Mouse (Mus musculus) limb, embryonic 15.5 days (tissue): ENCODE data around the gene C2. TPM values are rescaled to one million over a fixed set of nuclear protein-coding genes. Genes with fewer than 3 reads are reported as not detected.

ENCODE experiments used
- ATAC-seq: fragments of 200-750 bp; cut with Nextera tagmentation; 2 replicates; pipeline ENCODE4 v1.8.0; 2017; ENCODE audit warnings: low read depth, moderate TSS enrichment; ENCODE audit not compliant: insufficient number of reproducible peaks, low FRiP score, low TSS enrichment
- H3K27ac ChIP-seq: fragments of 300-500 bp; sonication (generic); 2 replicates; pipeline ENCODE4 v1.5.1; 2015; ENCODE audit warnings: moderate library complexity, mild to moderate bottlenecking, inconsistent platforms
- H3K27me3 ChIP-seq: fragments of 300-500 bp; sonication (generic); 2 replicates; pipeline ENCODE4 v1.6.1; 2015; ENCODE audit warnings: inconsistent platforms
- H3K36me3 ChIP-seq: fragments of 300-500 bp; sonication (generic); 2 replicates; pipeline ENCODE4 v1.6.1; 2015; ENCODE audit warnings: inconsistent platforms
- H3K4me1 ChIP-seq: fragments of 300-500 bp; sonication (generic); 2 replicates; pipeline ENCODE4 v1.6.1; 2015; ENCODE audit warnings: inconsistent platforms
- H3K4me2 ChIP-seq: fragments of 300-500 bp; sonication (generic); 2 replicates; pipeline ENCODE4 v1.6.1; 2015; ENCODE audit warnings: mild to moderate bottlenecking, inconsistent platforms
- H3K4me3 ChIP-seq: fragments of 300-500 bp; sonication (generic); 2 replicates; pipeline ENCODE4 v1.5.1; 2015; ENCODE audit warnings: mild to moderate bottlenecking, inconsistent platforms
- H3K9ac ChIP-seq: fragments of 300-500 bp; sonication (generic); 2 replicates; pipeline ENCODE4 v1.6.1; 2015; ENCODE audit warnings: inconsistent platforms
- H3K9me3 ChIP-seq: fragments of 300-500 bp; sonication (generic); 2 replicates; pipeline ENCODE4 v1.6.1; 2016; ENCODE audit warnings: inconsistent platforms
- WGBS: fragments of 180-500 bp; shearing (Covaris S2); methylation state at CpG from one replicate; pipeline ENCODE4 v1.1.7; 2015; 5-methylcytosine and 5-hydroxymethylcytosine counted together
- polyA plus RNA-seq: library from polyadenylated mRNA; unstranded; fragments of >200 nt; fragmentation: Nextera tagmentation; extraction: Ambion mirVana; gene quantifications from 2 replicates; pipeline ENCODE4 v1.2.1, GENCODE M21; 2015

Gene C2
- polyA plus RNA-seq, 1 experiment from 2014 or later = 5.2 TPM

- peak within 1 kb of the TSS; percentile 60 for H3K9ac ChIP-seq
- peak within 1 kb of the TSS; percentile 54 for H3K4me3 ChIP-seq
- under 1% methylated on average over 38 of the region's 38 CpGs for WGBS
- peaks cover 16% of the 10 kb centered on the region for H3K36me3 ChIP-seq
- H3K4me1 ChIP-seq = peaks cover 16% of the 10 kb centered on the region
- no peak within 1 kb of the TSS; the same call in 1 of the 2 replicates for H3K27ac ChIP-seq
- H3K9me3 ChIP-seq = no peaks in the 10 kb centered on the region
- ATAC-seq = peak; percentile 92
- peak within 1 kb of the TSS; percentile 92 for H3K4me2 ChIP-seq
- H3K27me3 ChIP-seq = no peaks in the 10 kb centered on the region
Observed at GRCm38 (mm10) chr17:34931061-34931734, 33.1 kb upstream of the C2 start, which contains the start of gene Neu1. Neu1 (plus strand) TSS chr17:34931253.

- Histone ChIP-seq H3K9me3 (no peaks in the 10 kb centered on the region), H3K36me3 (peaks cover 3% of the 10 kb centered on the region; the same call in 1 of the 2 replicates), H3K9ac (no peak overlapping the region), H3K4me2 (no peak overlapping the region), H3K4me3 (no peak overlapping the region), H3K4me1 (peaks cover 8% of the 10 kb centered on the region), H3K27me3 (no peaks in the 10 kb centered on the region), H3K27ac (no peak overlapping the region)
- no peak for ATAC-seq
- WGBS = 67% methylated on average over 4 of the region's 4 CpGs
Observed at GRCm38 (mm10) chr17:34928841-34929240, 30.8 kb upstream of the C2 start.

GRCm38 (mm10) chr17:34927306-34928019, 29.4 kb upstream of the C2 start:
- no peak overlapping the region for H3K27ac ChIP-seq
- H3K4me2 ChIP-seq = no peak overlapping the region
- no peak overlapping the region for H3K9ac ChIP-seq
- no peaks in the 10 kb centered on the region for H3K27me3 ChIP-seq
- no peaks in the 10 kb centered on the region for H3K36me3 ChIP-seq
- no peak overlapping the region for H3K4me3 ChIP-seq
- peaks cover 8% of the 10 kb centered on the region for H3K4me1 ChIP-seq
- H3K9me3 ChIP-seq = no peaks in the 10 kb centered on the region
- 85% methylated on average over 18 of the region's 18 CpGs for WGBS
- no peak for ATAC-seq

GRCm38 (mm10) chr17:34924258-34924657, 26.2 kb upstream of the C2 start:
- H3K36me3 ChIP-seq = no peaks in the 10 kb centered on the region
- no peaks in the 10 kb centered on the region for H3K9me3 ChIP-seq
- no peaks in the 10 kb centered on the region for H3K4me1 ChIP-seq
- 67% methylated on average over 5 of the region's 5 CpGs for WGBS
- ATAC-seq = no peak
- no peaks in the 10 kb centered on the region for H3K27me3 ChIP-seq
- H3K4me3 ChIP-seq = no peak overlapping the region
- H3K9ac ChIP-seq = no peak overlapping the region
- no peak overlapping the region for H3K4me2 ChIP-seq
- H3K27ac ChIP-seq = no peak overlapping the region

GRCm38 (mm10) chr17:34922939-34923338, 24.9 kb upstream of the C2 start:
- H3K4me3 ChIP-seq = no peak overlapping the region
- WGBS = 52% methylated on average over 6 of the region's 6 CpGs

GRCm38 (mm10) chr17:34917188-34917587, 19.1 kb upstream of the C2 start:
- no peak overlapping the region for H3K27ac ChIP-seq
- H3K27me3 ChIP-seq = no peaks in the 10 kb centered on the region
- H3K4me1 ChIP-seq = peaks cover 13% of the 10 kb centered on the region
- 77% methylated on average over 9 of the region's 9 CpGs for WGBS
- H3K4me2 ChIP-seq = no peak overlapping the region
- H3K9me3 ChIP-seq = no peaks in the 10 kb centered on the region
- no peak for ATAC-seq
- H3K4me3 ChIP-seq = no peak overlapping the region
- H3K36me3 ChIP-seq = peaks cover 19% of the 10 kb centered on the region
- no peak overlapping the region for H3K9ac ChIP-seq

More at GRCm38 (mm10) chr17:34922939-34923338, 24.9 kb upstream of the C2 start:
- H3K9ac ChIP-seq = no peak overlapping the region
- no peak overlapping the region for H3K27ac ChIP-seq
- no peaks in the 10 kb centered on the region for H3K9me3 ChIP-seq
- ATAC-seq = no peak
- no peak overlapping the region for H3K4me2 ChIP-seq
- H3K36me3 ChIP-seq = no peaks in the 10 kb centered on the region
- H3K27me3 ChIP-seq = no peaks in the 10 kb centered on the region
- H3K4me1 ChIP-seq = no peaks in the 10 kb centered on the region

GRCm38 (mm10) chr17:34916316-34916715, 18.3 kb upstream of the C2 start:
- peaks cover 13% of the 10 kb centered on the region for H3K4me1 ChIP-seq
- 78% methylated on average over 5 of the region's 5 CpGs for WGBS

GRCm38 (mm10) chr17:34915410-34915831, 17.4 kb upstream of the C2 start:
- peaks cover 37% of the 10 kb centered on the region for H3K36me3 ChIP-seq
- H3K9me3 ChIP-seq = no peaks in the 10 kb centered on the region
- no peaks in the 10 kb centered on the region for H3K27me3 ChIP-seq
- WGBS = 18% methylated on average over 10 of the region's 11 CpGs
- H3K4me2 ChIP-seq = no peak overlapping the region
- H3K9ac ChIP-seq = no peak overlapping the region
- 0 out of 2 replicates have a peak, but pooled peaks have one; percentile 41 for ATAC-seq
- no peak overlapping the region for H3K4me3 ChIP-seq
- H3K27ac ChIP-seq = no peak overlapping the region; the same call in 1 of the 2 replicates
- peaks cover 13% of the 10 kb centered on the region for H3K4me1 ChIP-seq

More at GRCm38 (mm10) chr17:34916316-34916715, 18.3 kb upstream of the C2 start:
- no peak for ATAC-seq
- no peak overlapping the region for H3K4me2 ChIP-seq
- no peak overlapping the region for H3K4me3 ChIP-seq
- H3K27me3 ChIP-seq = no peaks in the 10 kb centered on the region
- no peak overlapping the region for H3K27ac ChIP-seq
- no peaks in the 10 kb centered on the region for H3K9me3 ChIP-seq
- H3K9ac ChIP-seq = no peak overlapping the region
- peaks cover 28% of the 10 kb centered on the region for H3K36me3 ChIP-seq

GRCm38 (mm10) chr17:34913930-34914665, 16.0 kb upstream of the C2 start, which contains the start of gene Slc44a4:
Slc44a4 (plus strand) TSS chr17:34914466.
- no peaks in the 10 kb centered on the region for H3K9me3 ChIP-seq
- H3K9ac ChIP-seq = no peak within 1 kb of the TSS
- H3K4me3 ChIP-seq = no peak within 1 kb of the TSS
- WGBS = 32% methylated on average over 18 of the region's 18 CpGs
- no peak for ATAC-seq
- no peak within 1 kb of the TSS for H3K4me2 ChIP-seq
- H3K36me3 ChIP-seq = peaks cover 50% of the 10 kb centered on the region
- no peak within 1 kb of the TSS; the same call in 1 of the 2 replicates for H3K27ac ChIP-seq
- H3K4me1 ChIP-seq = peaks cover 13% of the 10 kb centered on the region
- no peaks in the 10 kb centered on the region for H3K27me3 ChIP-seq

- Histone ChIP-seq H3K27ac (no peak overlapping the region), H3K27me3 (no peaks in the 10 kb centered on the region), H3K4me1 (peaks cover 13% of the 10 kb centered on the region), H3K9me3 (no peaks in the 10 kb centered on the region), H3K4me2 (no peak overlapping the region), H3K36me3 (peaks cover 72% of the 10 kb centered on the region), H3K4me3 (no peak overlapping the region), H3K9ac (no peak overlapping the region)
- no peak for ATAC-seq
- 39% methylated on average over 5 of the region's 5 CpGs for WGBS
Observed at GRCm38 (mm10) chr17:34911945-34912351, 13.9 kb upstream of the C2 start.

- H3K9ac ChIP-seq = no peak overlapping the region
- no peak overlapping the region for H3K4me2 ChIP-seq
- H3K9me3 ChIP-seq = no peaks in the 10 kb centered on the region
- no peak overlapping the region for H3K4me3 ChIP-seq
- peaks cover 81% of the 10 kb centered on the region for H3K36me3 ChIP-seq
- H3K4me1 ChIP-seq = peaks cover 13% of the 10 kb centered on the region
- 76% methylated on average over 10 of the region's 10 CpGs for WGBS
- no peak for ATAC-seq
- H3K27ac ChIP-seq = no peak overlapping the region; the same call in 1 of the 2 replicates
- H3K27me3 ChIP-seq = no peaks in the 10 kb centered on the region
Observed at GRCm38 (mm10) chr17:34910982-34911381, 12.9 kb upstream of the C2 start.
